Mouse (Mus musculus) adrenal gland, postnatal 25 days (tissue): ENCODE results near the gene Ttc7. TPM values are rescaled to one million over a fixed set of nuclear protein-coding genes. Genes with fewer than 3 reads are reported as not detected.

Experiments used
- DNase-seq: peaks from one replicate; pipeline ENCODE4 v3.0.0; 2021; ENCODE audit warnings: mixed read lengths
- long read RNA-seq: library from polyadenylated mRNA; stranded (forward); transcript quantifications from one replicate; pipeline ENCODE4 v2.0.0, GENCODE M21; 2021
- total RNA-seq: library from RNA; stranded (reverse); gene quantifications from 2 replicates; pipeline ENCODE4 v1.2.3, GENCODE M21; 2021

Gene Ttc7
- 7.8 and 12.3 TPM in 2 replicates for total RNA-seq
- long read RNA-seq, full-length matches to known transcripts: 4 of 10 reads
- long read RNA-seq, partial matches to known transcripts: 3 of 10 reads
- long read RNA-seq, other reads (novel, unspliced or antisense): 3 of 10 reads

DNA sequence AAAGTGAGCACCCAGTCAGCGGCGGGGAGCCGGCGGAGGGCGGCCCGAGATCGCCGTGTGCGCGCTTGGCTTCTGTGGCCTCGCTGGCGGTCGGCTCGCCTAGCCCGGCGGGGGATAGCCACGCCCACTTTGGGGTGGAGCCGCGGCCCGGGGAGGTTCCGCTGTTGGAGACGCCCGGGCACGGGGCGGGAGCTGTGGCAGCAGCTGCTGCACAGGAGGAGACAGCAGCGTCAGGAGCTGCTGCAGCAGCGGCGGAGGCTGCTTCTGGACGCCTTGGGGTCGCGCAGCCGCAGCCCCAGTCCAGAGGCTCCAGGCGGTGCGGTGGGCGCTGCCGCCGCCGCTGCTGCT, at the start of gene Ttc7:
Gene Ttc7, plus strand, starts transcription at position 181 of the 348 bp plus-strand sequence.
- DNase-seq: peak; percentile 99

DNA sequence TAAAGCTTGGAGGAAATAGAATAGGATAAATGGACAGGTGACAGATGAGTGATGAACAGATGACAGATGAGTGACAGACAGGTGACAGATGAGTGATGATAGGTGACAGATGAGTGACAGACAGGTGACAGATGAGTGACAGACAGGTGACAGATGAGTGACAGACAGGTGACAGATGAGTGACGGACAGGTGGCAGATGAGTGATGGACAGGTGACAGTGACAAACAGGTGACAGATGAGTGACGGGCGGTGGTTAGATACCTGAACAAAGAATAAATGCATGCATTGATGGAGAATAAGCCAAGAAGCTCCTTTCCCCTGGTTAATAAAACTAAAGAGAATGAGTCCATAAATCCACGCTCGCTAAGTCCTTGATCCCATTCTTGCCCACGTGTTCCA, 47.7 kb upstream of the Ttc7 start:
- no peak for DNase-seq

DNA sequence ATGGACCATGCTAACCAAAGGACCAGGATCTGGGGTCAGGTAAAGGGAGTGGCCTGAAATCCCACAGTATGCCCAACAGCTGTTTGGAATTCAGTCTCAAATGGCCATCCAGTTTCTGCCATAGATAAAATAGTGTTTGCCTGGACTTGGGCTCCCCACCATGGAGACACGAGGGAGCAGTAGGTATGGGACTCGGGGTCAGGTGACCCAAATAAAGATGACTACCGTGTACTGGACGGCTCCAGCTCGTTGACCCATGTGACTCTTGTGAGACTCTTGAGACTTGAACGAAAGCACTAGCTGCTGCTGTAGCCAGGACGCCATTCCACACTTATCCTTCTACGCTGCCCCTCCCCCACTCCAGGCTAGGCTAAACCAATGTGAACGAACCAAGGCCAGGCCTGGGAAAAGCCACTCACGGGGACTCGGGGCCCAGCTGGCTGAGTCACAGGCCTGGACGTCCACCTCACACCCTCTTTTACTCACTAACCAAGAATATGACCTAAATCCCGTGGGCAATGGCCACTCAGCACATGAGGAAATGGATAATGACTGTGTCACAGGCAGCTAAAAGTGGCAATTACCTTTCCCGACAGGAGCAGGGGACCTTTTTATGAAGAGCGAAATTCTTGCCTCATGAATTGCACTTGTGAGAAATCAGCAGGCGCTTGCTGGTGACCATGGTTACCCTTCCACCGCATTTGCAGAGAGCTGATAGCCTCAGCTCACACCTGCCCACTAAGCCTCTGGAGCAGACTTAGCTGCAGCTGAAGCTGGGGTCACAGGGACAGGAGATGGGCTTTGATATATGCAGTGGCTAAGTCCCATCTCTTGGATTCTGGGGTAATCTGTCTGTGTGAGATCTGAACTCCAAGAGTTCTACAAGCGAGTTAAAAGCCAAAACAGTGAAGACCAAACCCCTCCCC, 45.7 kb upstream of the Ttc7 start:
- peak; percentile 65 for DNase-seq

DNA sequence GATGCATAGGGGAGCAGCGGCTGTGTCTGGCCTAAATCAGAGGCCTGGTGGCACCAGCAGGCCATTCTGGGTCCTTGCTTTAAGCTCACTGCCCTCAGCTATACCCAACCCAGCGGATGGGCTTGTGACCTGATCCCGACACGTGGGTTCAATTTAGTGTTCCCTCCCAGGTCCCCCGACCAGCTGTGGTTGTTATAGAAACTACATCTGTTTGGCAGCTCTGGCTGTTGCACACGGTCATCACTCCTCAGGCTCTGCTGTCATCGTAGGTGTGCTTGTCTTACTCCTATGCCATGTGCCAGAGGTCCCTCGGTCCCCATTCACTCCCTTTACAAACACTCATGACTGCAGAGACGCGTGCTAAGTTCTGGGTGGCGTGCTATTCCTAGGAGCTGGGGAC, 44.9 kb upstream of the Ttc7 start:
- DNase-seq: no peak

DNA sequence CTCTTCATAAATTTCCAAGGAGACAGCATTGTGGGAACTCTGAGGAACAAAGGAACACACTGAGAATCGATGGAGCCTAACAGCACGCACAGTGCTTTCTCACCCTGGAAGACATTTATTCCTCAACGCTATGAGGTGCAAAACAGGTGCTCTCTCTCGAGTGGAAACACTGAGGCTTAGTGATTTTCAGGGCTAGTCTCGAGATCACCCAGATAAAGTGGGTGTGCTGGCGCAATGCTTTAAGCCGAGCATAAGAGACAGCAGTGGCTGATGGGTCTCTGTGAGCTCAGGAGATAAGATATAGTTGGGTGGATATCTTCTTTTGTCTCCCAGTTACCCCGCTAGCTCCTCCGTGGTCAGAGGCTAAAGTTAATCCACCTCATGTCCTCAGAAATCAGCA, 36.6 kb upstream of the Ttc7 start:
- no peak for DNase-seq

DNA sequence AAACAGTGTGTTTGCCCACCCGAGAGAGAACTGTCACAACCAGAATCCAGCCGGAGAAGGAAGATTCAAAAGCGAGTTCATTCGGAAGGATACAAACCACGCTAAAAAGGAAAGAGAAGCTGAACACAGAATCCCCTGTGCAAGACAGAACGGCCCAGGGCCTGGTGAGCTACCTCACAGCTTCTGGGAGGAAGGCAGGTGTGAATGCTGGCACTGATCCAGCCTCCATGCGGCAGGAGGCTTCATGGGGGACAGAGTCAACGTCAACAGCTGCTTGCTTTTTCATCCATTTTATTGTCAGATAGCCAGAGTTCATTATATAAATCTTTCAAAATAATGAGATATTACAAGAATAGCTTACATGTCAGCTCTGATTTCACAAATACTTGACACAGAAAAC, 28.3 kb upstream of the Ttc7 start:
- no peak for DNase-seq

DNA sequence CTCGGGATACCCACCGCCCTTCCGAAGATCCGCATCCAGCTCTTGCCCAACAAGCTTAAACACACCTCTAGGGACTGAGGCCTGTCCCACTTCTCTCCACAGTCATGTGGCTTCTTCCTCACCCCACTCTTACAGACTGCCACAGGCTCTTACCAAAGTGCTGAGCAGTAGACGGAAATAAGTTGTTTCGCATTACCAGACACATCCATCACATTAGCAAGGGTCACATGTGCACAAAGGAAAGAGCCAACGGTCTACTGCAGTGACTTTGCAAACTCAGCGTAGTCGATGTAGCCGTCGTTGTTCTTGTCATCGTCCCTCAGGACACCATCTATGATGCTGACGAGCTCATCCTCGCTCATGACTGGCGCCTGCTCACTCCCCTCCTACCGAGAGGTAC, 27.0 kb upstream of the Ttc7 start:
- DNase-seq: no peak

DNA sequence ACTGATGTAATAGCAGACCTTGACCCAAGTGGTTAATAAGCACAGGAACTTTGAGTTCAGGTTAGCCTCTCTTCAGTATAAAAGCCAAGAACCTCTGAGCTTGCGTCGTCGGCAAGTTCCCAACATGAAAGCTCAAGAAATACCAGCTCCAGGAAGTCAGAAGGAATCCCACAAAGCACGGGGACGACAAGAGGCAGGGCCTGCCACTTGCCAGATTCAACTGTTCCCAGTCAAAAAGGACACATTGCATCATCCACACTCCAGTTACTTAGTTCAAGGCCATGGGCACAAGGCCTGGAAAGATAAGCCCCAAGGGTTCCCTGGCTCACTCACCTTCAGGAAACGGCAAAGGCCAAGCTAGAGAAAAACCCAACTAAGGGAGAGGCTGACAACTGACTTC, 19.3 kb upstream of the Ttc7 start:
- DNase-seq: peak; percentile 37

DNA sequence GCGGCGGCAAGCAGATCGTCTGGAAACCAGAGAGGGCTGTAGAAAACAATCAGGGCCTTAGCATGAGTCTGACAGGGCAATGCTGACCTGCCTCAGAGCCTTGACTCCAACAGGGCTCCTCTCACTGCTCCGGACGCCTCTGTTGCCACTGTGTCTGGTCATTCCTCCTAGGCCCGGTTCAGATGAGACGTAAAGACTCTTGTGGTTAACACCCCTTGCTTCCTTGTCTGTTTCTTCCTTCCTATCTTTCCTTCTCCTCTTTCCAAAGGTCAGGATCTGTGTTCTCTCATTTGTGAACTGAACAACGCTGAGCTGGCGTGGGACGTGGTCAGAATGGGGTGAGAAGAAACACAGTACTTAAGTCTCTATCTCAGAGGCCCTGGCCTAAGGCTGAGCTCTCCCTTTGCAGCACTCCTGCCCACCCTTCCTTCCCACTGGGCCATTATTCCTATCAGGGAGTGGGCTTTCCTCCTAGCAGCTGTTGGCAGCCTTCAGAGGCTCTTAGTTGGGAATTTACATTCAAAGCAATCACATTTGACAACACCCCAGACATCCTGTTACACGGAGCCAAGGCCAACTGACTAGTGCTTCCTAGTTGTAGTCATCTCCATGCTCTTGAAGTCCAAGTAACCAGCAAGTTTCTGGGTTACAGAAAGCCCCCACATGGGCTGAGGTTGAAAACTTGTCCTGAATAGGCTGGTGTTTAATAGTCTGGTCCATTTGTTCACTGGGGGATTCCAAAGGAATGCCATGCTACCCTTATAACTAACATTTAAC, 18.4 kb upstream of the Ttc7 start:
- DNase-seq: no peak

DNA sequence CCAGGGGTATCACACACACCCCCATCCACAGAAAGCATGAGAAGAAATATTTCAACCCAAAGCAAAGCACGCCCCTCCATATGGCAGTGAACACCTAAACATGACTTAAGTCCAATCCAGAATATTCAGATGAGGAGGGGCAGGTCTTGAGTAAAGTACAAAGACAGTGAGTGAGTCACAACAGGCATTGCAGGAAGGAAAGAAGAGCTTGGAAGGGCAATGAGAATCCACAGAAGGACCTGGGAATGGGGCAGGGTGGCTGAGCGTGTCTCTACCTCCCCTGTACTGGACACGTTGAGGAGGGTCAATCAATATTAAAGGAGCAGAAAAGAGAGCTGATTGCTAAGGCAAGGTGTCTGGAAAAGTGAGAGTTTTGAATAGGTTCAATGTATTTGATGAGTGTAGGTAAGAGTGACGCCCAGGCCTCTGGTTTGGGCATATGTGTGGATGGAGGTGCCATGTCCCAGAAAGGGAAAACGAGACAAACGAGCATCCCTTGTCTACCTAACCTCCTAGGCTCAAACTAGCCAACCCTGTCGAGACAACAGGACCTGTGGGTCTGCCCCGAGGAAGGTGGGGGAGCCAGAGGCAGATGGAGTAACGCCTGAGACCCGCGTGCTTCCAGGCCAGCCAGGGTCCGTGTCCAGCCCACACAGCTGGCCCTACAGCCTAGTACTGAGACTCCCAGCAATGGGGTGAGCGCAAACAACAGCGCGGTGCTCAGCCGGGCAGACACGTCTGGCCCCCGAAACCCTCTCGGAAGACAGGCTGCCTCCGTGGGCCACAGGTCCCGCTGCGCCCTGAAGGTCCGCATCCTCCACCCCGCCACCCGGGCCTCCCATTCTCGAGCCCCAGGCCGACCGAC, 17.5 kb upstream of the Ttc7 start:
- DNase-seq: no peak

DNA sequence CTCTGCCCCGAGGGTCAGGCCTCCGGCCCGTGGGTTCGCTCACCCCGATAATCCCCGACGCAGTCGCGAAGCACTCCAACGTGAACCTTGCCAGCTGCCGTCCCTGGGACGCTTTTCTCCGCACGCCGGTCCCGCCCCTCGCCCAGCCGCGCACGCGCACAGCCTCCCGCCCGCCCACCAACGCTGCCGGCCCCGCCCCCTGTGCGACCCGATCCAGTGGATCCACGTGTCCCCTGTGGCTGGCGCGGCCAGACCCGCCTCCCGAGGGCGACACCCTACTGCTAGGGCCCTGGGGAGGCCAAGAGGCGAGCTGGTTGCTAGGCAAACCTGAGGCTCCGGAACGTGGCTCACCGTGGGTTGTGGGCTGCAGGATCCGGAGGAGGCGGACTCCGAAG, 16.9 kb upstream of the Ttc7 start, which contains the start of gene Mcfd2:
Gene Mcfd2, minus strand, starts transcription at position 144 of the 395 bp plus-strand sequence.
- DNase-seq: peak; percentile 99

DNA sequence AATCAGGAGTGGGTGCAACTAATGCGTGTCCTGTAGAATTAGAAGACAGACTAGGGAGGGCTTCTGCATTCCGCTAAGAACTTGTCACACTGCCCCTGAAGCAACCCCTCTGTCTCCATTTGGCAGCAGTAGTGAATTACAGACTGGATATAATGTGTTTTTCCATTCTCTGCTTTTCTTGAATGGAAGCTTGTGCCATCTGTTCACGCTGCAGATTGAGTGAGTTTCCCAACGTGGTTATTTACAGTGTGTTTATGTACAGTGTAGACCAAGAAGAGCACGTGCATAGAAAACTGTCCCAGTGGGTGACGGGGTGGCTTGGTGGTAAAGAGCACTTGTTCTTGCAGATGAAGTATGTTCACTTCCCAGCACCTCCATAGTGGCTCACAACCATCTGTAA, 13.2 kb upstream of the Ttc7 start:
- no peak for DNase-seq

DNA sequence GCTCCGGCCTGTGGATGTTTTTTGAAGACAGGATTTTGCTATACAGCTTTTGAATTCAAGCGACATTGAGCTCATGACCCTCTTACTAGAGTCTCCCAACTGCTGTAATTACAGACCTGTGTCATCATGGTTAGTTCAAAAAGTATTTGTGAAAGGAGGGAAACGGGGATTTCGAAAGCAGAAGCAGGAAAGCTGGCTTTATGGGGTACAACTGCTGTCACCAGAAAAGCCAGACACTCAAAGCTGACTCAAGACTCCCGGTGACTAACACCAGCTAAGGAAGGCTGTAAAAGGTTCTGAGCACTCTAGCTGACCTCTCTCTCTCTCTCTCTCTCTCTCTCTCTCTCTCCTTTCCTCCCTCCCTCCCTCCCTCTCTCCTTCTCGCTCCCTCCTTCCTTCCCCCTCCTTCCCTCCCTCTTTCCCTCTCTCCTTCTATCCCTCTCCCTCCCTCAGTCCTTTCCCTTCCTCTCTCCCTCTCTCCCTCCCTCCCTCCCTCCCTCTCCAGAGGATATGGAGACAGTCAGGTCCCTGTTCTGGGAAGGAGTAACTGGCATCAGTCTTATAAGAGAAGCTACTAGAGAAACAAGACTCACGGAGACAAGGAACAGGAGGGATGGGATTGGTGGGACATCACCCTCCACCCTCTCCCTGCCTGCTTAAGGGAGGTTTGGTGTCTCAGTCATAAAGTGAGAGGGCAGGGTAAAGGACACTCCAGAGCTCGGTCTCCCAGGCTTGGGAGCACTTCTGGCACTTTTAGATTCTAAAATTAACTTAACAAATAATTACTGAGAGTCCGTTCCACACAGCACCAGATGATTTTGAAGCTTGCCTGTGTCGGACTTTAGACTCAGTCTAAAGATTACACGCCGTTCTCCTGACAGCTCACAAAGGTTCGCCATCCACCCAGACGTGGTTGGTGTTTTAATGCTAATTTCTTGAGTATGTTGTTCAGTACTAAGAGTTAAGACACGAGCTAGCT, 7.0 kb upstream of the Ttc7 start:
- no peak for DNase-seq

DNA sequence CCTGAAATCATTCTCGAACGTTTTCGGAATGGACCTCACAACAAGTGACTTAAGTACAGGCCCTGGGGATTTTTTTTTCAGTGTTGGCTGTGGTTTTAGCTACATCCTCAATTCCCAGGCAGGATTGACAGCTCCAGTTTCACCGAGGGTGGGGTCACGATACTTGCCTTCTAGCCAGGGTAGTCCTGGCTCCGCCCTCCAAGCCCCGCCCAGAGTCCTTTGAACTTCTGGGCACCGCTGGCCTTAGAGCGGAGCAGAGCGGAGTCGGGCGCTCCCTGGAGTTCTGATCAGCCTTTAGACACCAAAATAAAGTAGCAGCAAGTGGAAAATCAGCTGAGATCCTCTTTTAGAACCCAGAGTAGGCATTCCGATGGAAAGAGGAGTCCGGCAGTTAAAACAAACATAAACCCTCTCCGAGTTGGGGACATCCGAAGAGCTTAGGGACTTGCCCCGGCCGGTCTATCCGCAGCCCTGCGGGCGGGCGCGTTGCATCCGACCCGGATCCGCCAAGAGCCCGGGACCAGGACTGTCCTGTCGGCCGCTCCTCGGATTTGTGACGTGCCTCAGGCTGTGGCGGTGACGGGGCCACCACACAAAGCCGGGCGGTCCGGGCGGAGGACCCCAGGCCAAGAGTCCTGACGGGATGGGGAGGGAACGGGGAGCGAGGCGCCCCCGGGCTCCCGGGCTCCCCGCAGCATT, 530 bp upstream of the Ttc7 start:
- DNase-seq: peak; percentile 92

DNA sequence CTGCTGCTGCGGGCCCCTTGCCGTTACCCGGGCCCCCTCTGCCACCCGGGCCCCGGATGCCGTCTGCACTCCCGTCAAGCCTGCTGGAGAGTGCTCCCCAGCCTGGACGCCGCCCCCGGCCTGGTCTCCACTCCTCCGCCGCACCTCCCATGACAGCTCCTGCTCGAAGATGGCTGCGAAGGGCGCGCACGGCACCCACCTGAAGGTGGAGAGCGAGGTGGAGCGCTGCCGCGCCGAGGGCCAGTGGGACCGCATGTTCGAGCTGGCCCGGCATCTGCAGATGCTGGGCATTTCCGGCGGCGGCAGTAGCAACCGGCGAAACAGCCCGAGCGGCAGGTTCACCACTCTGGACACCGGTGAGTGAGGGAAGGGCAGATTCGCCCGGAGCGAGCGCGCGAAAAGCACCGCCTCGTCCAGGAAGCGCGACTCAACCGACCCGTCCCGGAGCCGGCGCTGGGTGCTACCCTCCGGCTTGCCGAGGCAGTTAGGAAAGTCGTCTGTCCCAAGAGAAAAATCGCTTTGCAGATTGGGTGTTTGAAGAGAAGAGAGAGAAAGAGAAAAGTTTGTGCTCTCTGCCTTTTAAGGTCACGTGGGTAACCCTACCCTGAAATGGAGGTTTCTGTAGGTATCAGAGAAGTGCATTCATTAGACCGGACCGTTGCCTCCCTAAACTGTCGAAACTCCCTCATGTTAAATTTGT, 519 bp downstream of the Ttc7 start:
- DNase-seq: peak; percentile 58

DNA sequence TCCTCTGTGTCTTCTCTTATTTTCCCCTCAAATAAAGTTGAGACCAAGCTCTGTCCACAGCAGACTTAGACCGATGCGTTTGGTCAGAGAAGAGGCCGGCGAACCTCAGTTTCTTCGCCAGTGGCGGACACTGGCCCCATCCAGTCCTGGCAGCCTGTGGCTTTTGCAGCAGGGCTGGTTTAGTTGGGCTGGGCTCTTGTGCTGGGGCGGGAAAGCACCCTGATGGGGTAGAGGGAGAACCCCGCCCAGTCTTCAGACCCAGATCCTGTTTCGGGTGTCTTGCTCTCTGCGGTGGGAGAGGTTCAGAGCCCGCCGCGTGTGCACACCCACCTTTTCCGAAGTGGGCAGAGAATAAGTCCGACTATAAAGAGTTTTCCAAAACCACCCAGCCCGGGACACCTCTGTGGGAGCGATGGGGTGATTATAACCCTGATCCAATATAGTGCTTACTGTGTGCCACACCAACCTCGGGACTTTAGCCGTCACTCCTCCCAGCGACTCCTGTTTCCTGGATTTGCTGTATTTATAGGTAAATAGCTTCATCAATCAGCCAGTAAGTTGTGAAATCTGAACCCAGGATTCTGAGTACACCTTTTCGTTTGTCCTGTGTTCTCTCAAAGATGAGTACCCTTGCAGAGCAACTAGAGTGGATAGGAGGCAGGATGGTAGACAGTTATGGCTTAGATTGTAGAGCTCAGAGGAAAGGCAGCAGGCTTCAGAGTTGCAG, 1.2 kb downstream of the Ttc7 start:
- DNase-seq: no peak

DNA sequence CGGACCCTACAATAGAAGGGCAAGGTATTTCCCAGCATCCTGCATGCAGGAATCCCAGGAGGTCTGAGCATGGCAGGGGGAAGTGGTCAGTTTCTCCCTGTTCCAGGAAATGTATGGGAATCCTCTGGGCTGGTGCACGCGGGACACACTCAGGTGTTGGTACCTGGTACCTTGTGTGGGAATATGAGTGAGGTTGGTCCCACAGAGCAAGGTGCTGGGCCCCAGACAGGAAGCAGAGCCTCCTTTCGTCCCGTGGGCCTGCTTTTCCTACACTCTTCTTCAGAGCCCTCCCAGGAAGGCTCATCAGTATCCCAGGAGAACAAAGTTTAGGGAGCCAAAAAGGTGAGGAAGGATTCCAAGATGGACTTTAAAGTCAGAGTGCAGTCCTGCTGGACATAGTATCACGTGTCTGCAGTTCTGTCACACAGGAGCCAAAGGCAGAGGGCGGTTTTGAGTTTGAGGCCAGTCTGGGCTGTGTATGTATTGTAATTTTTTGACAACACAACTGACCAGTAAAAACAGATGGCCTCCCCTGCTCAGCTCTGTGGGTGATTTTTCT, 1.9 kb downstream of the Ttc7 start:
- no peak for DNase-seq

DNA sequence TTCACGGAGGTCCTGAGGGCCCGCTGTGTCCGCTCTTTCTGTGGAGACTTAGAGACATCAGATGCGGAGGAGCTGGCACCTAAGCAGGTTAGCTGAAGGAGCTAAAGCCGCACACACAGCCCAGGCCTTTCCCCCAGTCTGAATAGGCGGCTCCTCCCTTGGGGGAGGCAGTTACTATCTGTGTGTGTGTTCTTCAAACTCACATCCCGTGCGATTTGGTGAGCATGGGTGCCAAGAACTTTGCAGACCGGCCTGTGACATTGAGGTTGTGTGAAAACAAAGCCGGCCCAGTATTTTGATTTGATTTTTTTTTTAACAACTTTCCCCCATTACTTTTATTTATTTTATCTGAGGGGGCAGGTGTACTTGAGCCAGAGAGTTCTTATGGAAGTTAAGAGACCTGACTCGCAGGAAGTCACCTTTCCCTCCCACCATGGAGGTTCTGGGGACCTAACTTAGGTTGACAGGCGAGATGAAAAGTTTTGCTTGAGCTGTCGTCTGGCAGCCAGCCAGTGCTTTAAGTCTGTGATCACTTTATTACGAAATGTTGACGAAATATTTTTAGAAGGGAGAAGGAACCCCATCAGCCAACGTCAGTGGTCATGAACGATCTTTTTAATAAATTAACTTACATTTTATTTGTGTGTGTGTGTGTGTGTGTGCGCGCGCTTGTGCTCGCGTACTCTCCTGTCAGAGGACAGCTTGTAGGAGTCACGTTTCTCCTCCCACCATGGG, 3.2 kb downstream of the Ttc7 start:
- DNase-seq: no peak
